Mouse (Mus musculus) lung, embryonic 16.5 days (tissue): ENCODE measurements around the gene Prune1. TPM values are rescaled to one million over a fixed set of nuclear protein-coding genes. Genes with fewer than 3 reads are reported as not detected.
A peak's percentile ranks its signal among the peaks of the same experiment; 100 is the strongest.

Experiments used
- ATAC-seq: fragments of 200-750 bp; cut with Nextera tagmentation; 2 replicates; pipeline ENCODE4 v1.8.0; 2017; ENCODE audit warnings: low read depth, mild to moderate bottlenecking, moderate library complexity
- H3K27ac ChIP-seq: fragments of 300-500 bp; sonication (generic); 2 replicates; pipeline ENCODE4 v1.5.1; 2014; ENCODE audit warnings: mild to moderate bottlenecking, control low read depth, low read length
- H3K27me3 ChIP-seq: fragments of 300-500 bp; sonication (generic); 2 replicates; pipeline ENCODE4 v1.6.1; 2014; ENCODE audit warnings: low read depth, low read length, mixed read lengths; ENCODE audit not compliant: control insufficient read depth, insufficient read depth
- H3K36me3 ChIP-seq: fragments of 300-500 bp; sonication (generic); 2 replicates; pipeline ENCODE4 v1.6.1; 2014; ENCODE audit warnings: low read length; ENCODE audit not compliant: control insufficient read depth, insufficient read depth
- H3K4me1 ChIP-seq: fragments of 300-500 bp; sonication (generic); replicated peaks from 2 replicates; pipeline ENCODE4 v1.6.1; 2014; ENCODE audit warnings: low read length, mixed read lengths; ENCODE audit not compliant: control insufficient read depth, insufficient read depth
- H3K4me2 ChIP-seq: fragments of 300-500 bp; sonication (generic); 2 replicates; pipeline ENCODE4 v1.6.1; 2014; ENCODE audit warnings: low read depth, low read length, control low read depth
- H3K4me3 ChIP-seq: fragments of 300-500 bp; sonication (generic); 2 replicates; pipeline ENCODE4 v1.5.1; 2014; ENCODE audit warnings: mild to moderate bottlenecking, low read length, control low read depth
- H3K9ac ChIP-seq: fragments of 300-500 bp; sonication (generic); 2 replicates; pipeline ENCODE4 v1.6.1; 2014; ENCODE audit warnings: low read length, control low read depth
- H3K9me3 ChIP-seq: fragments of 300-500 bp; sonication (generic); 2 replicates; pipeline ENCODE4 v1.6.1; 2016; ENCODE audit warnings: low read length; ENCODE audit not compliant: control insufficient read depth
- WGBS: fragments of 180-500 bp; shearing (Covaris S2); extraction: QIAGEN DNeasy Blood & Tissue Kit; methylation state at CpG from one replicate; pipeline ENCODE4 v1.1.7; 2014; 5-methylcytosine and 5-hydroxymethylcytosine counted together
- polyA plus RNA-seq: library from polyadenylated mRNA; unstranded; fragments of >200 nt; fragmentation: Nextera tagmentation; extraction: Ambion mirVana; gene quantifications from 2 replicates; pipeline ENCODE4 v1.2.1, GENCODE M21; 2015

Prune1 gene
- polyA plus RNA-seq, 1 experiment from 2014 or later: 23.9 TPM

GRCm38 (mm10) chr3:95274453-95274852, 7.4 kb downstream of the Prune1 start:
- ATAC-seq: no peak
- 86% methylated on average over 4 of the region's 4 CpGs for WGBS
- Histone ChIP-seq H3K9me3 (no peaks in the 10 kb centered on the region), H3K36me3 (no peaks in the 10 kb centered on the region), H3K4me3 (no peak overlapping the region), H3K27ac (no peak overlapping the region), H3K4me2 (no peak overlapping the region), H3K4me1 (no peaks in the 10 kb centered on the region), H3K27me3 (no peaks in the 10 kb centered on the region), H3K9ac (no peak overlapping the region)

DNA sequence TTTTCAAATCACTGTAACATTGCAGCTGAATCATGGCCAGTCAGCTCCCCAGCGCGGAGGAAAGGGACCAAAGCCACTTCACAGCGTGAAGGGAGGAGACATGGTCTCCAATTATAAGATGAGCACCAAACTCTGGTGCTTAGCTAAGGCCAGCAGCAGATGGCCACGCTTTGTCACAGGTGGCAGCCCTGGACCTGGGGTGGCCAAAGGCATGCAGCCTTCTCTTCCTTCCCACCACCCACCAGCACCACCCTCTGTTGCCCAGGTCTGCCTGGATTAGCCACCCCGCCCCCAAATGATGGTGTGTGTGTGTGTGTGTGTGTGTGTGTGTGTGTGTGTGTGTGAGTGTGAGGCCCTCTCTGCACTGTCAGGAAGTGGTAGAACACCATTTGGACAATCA, 8.4 kb downstream of the Prune1 start:
- WGBS: 92% methylated on average over 4 of the region's 5 CpGs
- ATAC-seq: no peak
- H3K9ac ChIP-seq: no peak overlapping the region
- H3K36me3 ChIP-seq: no peaks in the 10 kb centered on the region
- no peaks in the 10 kb centered on the region for H3K27me3 ChIP-seq
- no peak overlapping the region for H3K4me2 ChIP-seq
- H3K4me1 ChIP-seq: no peaks in the 10 kb centered on the region
- no peak overlapping the region for H3K27ac ChIP-seq
- no peak overlapping the region for H3K4me3 ChIP-seq
- H3K9me3 ChIP-seq: no peaks in the 10 kb centered on the region

DNA sequence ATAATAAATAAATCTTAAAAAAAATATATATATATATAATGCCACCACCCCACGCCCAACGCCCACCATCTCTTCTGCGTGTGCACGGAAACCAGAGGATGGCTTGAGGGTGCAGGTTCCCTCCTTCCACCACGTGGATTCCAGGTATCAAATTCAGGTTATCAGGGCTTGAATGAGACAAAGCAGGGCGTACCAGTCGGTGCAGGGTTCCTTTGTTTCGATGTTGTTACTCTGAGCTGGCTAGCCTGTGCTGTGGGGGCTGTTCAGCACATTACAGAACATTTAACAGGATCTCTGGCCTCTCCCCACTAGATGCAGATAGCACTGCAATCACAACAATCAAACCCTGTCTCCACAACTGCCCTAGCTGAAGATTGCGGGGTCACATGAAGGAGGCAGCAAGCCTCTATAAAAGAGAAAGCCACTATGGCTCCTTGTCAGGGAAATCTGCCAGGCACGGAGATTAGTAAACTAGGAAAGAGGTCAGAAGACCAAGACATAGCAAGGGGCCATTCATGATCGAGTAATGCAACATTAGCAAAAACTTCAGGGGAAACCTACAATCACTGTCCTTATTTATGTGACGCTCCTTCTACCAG, 11.0 kb downstream of the Prune1 start:
- ATAC-seq: no peak
- Histone ChIP-seq H3K4me2 (no peak overlapping the region), H3K27me3 (no peaks in the 10 kb centered on the region), H3K4me3 (no peak overlapping the region), H3K27ac (no peak overlapping the region), H3K9ac (no peak overlapping the region), H3K4me1 (no peaks in the 10 kb centered on the region), H3K36me3 (peaks cover 6% of the 10 kb centered on the region; the same call in 1 of the 2 replicates), H3K9me3 (no peaks in the 10 kb centered on the region)
- 80% methylated on average over 12 of the region's 12 CpGs for WGBS

DNA sequence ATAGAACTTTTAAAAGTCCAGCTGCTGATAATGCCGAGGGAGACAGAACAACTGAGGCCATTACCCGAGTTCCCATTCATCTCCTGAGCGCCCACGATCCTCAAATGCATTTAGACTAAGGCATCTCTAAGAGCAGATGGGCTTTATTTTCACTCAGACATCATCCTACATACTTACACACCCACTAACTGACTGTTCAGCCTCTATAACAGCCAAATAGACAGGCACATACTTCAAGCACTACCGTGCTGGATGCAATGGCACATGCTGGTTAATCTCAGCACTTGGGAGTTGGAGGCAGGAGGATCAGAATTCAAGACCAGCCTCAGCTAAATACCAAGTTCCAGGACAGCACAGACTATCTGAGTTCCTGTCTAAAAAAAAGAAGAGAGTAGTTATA, 12.1 kb downstream of the Prune1 start:
- 84% methylated on average over 5 of the region's 5 CpGs for WGBS
- ATAC-seq: no peak
- no peak overlapping the region for H3K4me2 ChIP-seq
- no peaks in the 10 kb centered on the region for H3K4me1 ChIP-seq
- no peak overlapping the region for H3K9ac ChIP-seq
- no peak overlapping the region for H3K27ac ChIP-seq
- peaks cover 6% of the 10 kb centered on the region; the same call in 1 of the 2 replicates for H3K36me3 ChIP-seq
- H3K27me3 ChIP-seq: no peaks in the 10 kb centered on the region
- no peaks in the 10 kb centered on the region for H3K9me3 ChIP-seq
- H3K4me3 ChIP-seq: no peak overlapping the region

DNA sequence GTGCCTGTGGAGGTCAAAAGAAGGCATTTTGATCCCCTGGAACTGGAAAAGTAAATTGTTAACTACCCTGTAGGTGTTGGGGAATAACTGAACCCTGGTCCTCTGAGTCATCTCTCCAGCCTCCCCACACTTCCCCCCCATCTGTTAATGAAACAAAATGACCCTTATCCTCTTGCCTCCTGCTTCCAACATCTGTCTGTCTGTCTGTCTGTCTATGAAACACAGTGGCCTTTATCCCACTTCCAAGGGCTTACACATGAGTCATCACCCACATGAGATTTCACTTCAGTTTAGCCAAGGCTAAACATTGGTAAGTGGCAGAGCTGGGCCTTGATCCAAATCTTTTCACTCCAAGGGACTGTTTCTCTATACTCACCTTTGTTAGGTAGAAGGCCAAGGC, 14.0 kb downstream of the Prune1 start:
- no peak for ATAC-seq
- no peaks in the 10 kb centered on the region for H3K4me1 ChIP-seq
- no peak overlapping the region for H3K4me3 ChIP-seq
- H3K9me3 ChIP-seq: no peaks in the 10 kb centered on the region
- H3K27ac ChIP-seq: no peak overlapping the region
- no peak overlapping the region for H3K4me2 ChIP-seq
- H3K9ac ChIP-seq: no peak overlapping the region
- peaks cover 14% of the 10 kb centered on the region for H3K36me3 ChIP-seq
- no peaks in the 10 kb centered on the region for H3K27me3 ChIP-seq

DNA sequence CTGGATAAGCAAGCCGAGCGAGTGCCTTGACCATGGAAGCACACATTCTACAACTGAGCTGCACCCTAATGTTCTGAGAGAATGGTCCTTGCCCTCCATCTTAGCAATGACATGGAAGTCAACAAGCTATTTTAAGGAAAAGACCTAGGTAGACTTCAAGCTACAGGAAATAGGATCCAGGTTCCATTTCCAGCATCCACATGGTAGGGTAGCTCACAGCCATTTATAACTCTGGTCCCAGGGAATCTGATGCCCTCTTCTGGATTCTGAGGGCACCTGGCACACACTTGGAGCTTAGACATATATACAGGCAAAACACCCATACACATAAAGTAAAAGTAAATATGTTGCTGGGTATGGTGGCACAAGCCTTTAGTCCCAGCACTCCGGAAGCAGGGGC, 15.8 kb downstream of the Prune1 start:
- no peak overlapping the region for H3K4me3 ChIP-seq
- no peaks in the 10 kb centered on the region for H3K27me3 ChIP-seq
- H3K9ac ChIP-seq: no peak overlapping the region
- ATAC-seq: no peak
- no peak overlapping the region for H3K27ac ChIP-seq
- H3K36me3 ChIP-seq: peaks cover 21% of the 10 kb centered on the region
- no peaks in the 10 kb centered on the region for H3K4me1 ChIP-seq
- no peak overlapping the region for H3K4me2 ChIP-seq
- 88% methylated on average over 3 of the region's 3 CpGs for WGBS
- no peaks in the 10 kb centered on the region for H3K9me3 ChIP-seq

- Histone ChIP-seq H3K27me3 (no peaks in the 10 kb centered on the region), H3K27ac (no peak overlapping the region), H3K9ac (no peak overlapping the region), H3K36me3 (peaks cover 24% of the 10 kb centered on the region), H3K4me1 (no peaks in the 10 kb centered on the region), H3K9me3 (no peaks in the 10 kb centered on the region), H3K4me2 (no peak overlapping the region), H3K4me3 (no peak overlapping the region)
- 84% methylated on average over 1 of the region's 1 CpGs for WGBS
- no peak for ATAC-seq
Observed at GRCm38 (mm10) chr3:95264724-95265123, 17.2 kb downstream of the Prune1 start.

DNA sequence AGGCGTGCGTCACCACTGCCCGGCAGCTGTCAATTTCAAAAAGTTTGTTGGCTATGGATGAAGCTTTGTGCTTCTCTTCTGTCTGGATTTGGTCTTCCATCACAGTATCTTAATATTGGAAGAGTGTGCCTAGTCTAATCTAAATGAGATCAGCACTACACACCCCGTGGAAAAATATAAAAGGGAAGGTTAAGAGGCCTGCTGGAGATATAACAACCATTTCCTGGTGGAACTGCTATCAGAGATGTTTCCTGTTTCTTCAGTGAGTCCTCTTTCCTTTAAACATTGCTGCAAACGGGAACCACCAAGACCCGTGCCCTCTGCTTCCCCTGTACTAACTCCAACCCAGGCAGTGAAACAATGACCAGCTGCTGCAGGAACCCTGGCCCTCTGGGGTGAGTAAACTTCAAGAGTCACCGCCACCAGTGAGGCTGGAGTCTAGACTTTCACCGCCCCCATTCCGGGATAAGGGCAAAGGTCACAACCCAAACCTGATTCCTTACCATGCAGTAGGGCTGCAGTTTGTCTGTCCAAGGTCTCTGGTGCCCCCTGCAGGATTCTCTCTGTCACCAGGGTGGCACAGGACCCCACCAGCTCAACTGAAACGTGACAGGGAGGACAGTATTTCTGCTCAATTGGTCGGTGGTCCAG, 18.7 kb downstream of the Prune1 start:
- peak; percentile 61; the same call in 1 of the 2 replicates for ATAC-seq
- Histone ChIP-seq H3K27ac (no peak overlapping the region), H3K4me3 (no peak overlapping the region), H3K4me1 (no peaks in the 10 kb centered on the region), H3K9me3 (no peaks in the 10 kb centered on the region), H3K4me2 (no peak overlapping the region), H3K9ac (no peak overlapping the region), H3K27me3 (no peaks in the 10 kb centered on the region), H3K36me3 (peaks cover 36% of the 10 kb centered on the region)
- WGBS: 43% methylated on average over 11 of the region's 11 CpGs

DNA sequence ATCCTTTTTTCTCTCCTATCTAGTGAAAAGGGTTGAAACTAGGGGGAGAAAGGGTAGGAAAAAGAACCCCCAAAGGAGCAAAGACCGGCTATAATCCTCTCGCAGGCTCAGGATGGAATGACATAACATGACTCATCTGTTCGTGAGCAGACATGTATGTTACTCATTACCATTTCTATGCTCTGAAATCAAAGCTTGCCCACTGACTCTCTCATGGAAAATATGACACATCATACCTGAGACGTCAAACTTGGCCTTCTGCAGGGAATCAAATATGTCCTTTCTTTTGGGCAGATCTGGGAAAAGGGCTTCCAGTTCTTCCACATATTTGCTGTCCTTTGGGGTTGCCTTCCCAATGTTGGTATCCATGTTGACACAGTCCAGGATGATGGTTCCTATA, 19.9 kb downstream of the Prune1 start:
- Histone ChIP-seq H3K36me3 (peaks cover 41% of the 10 kb centered on the region), H3K4me3 (no peak overlapping the region), H3K27ac (no peak overlapping the region), H3K9me3 (no peaks in the 10 kb centered on the region), H3K27me3 (no peaks in the 10 kb centered on the region), H3K4me2 (no peak overlapping the region), H3K4me1 (no peaks in the 10 kb centered on the region), H3K9ac (no peak overlapping the region)
- no peak for ATAC-seq
- WGBS: 87% methylated on average over 4 of the region's 4 CpGs
